Mouse (Mus musculus): ENCODE results near the gene Mafg.

DNA sequence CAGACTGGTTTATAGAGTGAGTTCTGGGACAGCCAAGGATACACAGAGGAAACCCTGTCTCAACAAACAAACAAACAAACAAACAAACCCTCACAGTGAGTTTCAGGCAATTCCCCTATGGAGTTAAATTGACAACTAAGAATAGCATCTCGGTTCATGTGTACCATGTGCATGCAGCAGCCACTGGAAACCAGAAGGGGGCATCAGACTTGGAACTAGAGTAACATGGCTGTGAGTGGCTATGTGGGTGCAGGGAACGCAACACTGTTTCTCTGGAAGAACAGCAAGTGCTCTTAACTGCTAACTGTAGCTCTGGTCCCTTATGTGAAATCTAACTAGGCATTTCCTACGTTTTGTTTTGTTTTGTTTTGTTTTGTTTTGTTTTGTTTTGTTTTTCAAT lies 18.5 kb upstream of the Mafg start:
- TF ChIP-seq CTCF (IDR thresholded peaks at IDR 0.05; ENCODE audit: extremely low read depth, insufficient read depth, insufficient read length, insufficient replicate concordance) (no peak), POLR2A (IDR thresholded peaks at IDR 0.05; ENCODE audit: low read depth, low read length) (no peak)

All from spleen, adult 2 months (tissue).